Mouse (Mus musculus): ENCODE measurements around the gene Fndc5.

Gene Fndc5

GRCm38 (mm10) chr4:129136579-129137391 lies at the start of gene Fndc5:
Fndc5 (plus strand) TSS chr4:129136999.
- no peak for DNase-seq (ENCODE audit: low read depth, low spot score)

GRCm38 (mm10) chr4:129087850-129088249 lies 48.9 kb upstream of the Fndc5 start:
- DNase-seq (ENCODE audit: low read depth, low spot score) = no peak

- no peak for DNase-seq (ENCODE audit: low read depth, low spot score)
Observed at GRCm38 (mm10) chr4:129095276-129095675, 41.5 kb upstream of the Fndc5 start.

- no peak for DNase-seq (ENCODE audit: low read depth, low spot score)
Observed at GRCm38 (mm10) chr4:129097006-129097405, 39.8 kb upstream of the Fndc5 start.

- no peak for DNase-seq (ENCODE audit: low read depth, low spot score)
Observed at GRCm38 (mm10) chr4:129102133-129102829, 34.5 kb upstream of the Fndc5 start.

- no peak for DNase-seq (ENCODE audit: low read depth, low spot score)
Observed at GRCm38 (mm10) chr4:129105356-129105755, 31.4 kb upstream of the Fndc5 start, which contains the start of gene Tmem54. Tmem54 (plus strand) TSS chr4:129105548.

- DNase-seq (ENCODE audit: low read depth, low spot score) = no peak
Observed at GRCm38 (mm10) chr4:129106073-129106472, 30.7 kb upstream of the Fndc5 start.

GRCm38 (mm10) chr4:129107348-129107899 lies 29.4 kb upstream of the Fndc5 start:
- no peak for DNase-seq (ENCODE audit: low read depth, low spot score)

- DNase-seq (ENCODE audit: low read depth, low spot score) = no peak
Observed at GRCm38 (mm10) chr4:129108624-129109023, 28.2 kb upstream of the Fndc5 start.

- no peak for DNase-seq (ENCODE audit: low read depth, low spot score)
Observed at GRCm38 (mm10) chr4:129110804-129111203, 26.0 kb upstream of the Fndc5 start.

GRCm38 (mm10) chr4:129111350-129111749 lies 25.4 kb upstream of the Fndc5 start:
- no peak for DNase-seq (ENCODE audit: low read depth, low spot score)

- no peak for DNase-seq (ENCODE audit: low read depth, low spot score)
Observed at GRCm38 (mm10) chr4:129112231-129112630, 24.6 kb upstream of the Fndc5 start.

- DNase-seq (ENCODE audit: low read depth, low spot score) = peak; percentile 83
Observed at GRCm38 (mm10) chr4:129113083-129113988, 23.5 kb upstream of the Fndc5 start.

- no peak for DNase-seq (ENCODE audit: low read depth, low spot score)
Observed at GRCm38 (mm10) chr4:129116703-129117102, 20.1 kb upstream of the Fndc5 start.

- DNase-seq (ENCODE audit: low read depth, low spot score) = no peak
Observed at GRCm38 (mm10) chr4:129117720-129118510, 18.9 kb upstream of the Fndc5 start.

- no peak for DNase-seq (ENCODE audit: low read depth, low spot score)
Observed at GRCm38 (mm10) chr4:129119708-129120107, 17.1 kb upstream of the Fndc5 start.

- DNase-seq (ENCODE audit: low read depth, low spot score) = no peak
Observed at GRCm38 (mm10) chr4:129120520-129121445, 16.0 kb upstream of the Fndc5 start.

- no peak for DNase-seq (ENCODE audit: low read depth, low spot score)
Observed at GRCm38 (mm10) chr4:129121569-129122086, 15.2 kb upstream of the Fndc5 start, which contains the start of gene Hpca. Hpca (minus strand) TSS chr4:129122036.

- no peak for DNase-seq (ENCODE audit: low read depth, low spot score)
Observed at GRCm38 (mm10) chr4:129122107-129122506, 14.7 kb upstream of the Fndc5 start.
